10 mouse cellular contexts compared by ENCODE assay signal in genomic region chr10:47102551-47102950, GRCm38 (mm10).
DNase-seq lines count a peak whose midpoint lies in the region; ATAC-seq and TF ChIP-seq lines count a peak whose summit lies in the region.
"Had no signal": no experiment of that assay in that cellular context is flagged by ENCODE, and none has a peak within 500 bp of the region (broad histone marks: within the 10 kb centered on the region; RNA-seq: fewer than 3 reads in every experiment).

No protein-coding gene starts in this region.

- H3K4me2 ChIP-seq in midbrain, postnatal 0 days (ENCODE audit: low read depth, low read length, poor library complexity, severe bottlenecking) = no peak overlapping the region
- H3K4me2 ChIP-seq in midbrain, embryonic 11.5 days = no peak overlapping the region
- H3K4me2 ChIP-seq in intestine, embryonic 15.5 days (replicated peaks) = no peak overlapping the region
- H3K4me2 ChIP-seq: heart, embryonic 13.5 days had no signal

- H3K27me3 ChIP-seq in midbrain, postnatal 0 days (ENCODE audit: insufficient read depth, low read length) = no peaks in the 10 kb centered on the region
- no peaks in the 10 kb centered on the region for H3K27me3 ChIP-seq in midbrain, embryonic 11.5 days (ENCODE audit: control insufficient read depth, insufficient read depth, low read length)
- no peaks in the 10 kb centered on the region for H3K27me3 ChIP-seq in intestine, embryonic 15.5 days (replicated peaks)
- H3K27me3 ChIP-seq: heart, embryonic 13.5 days had no signal

- no peaks in the 10 kb centered on the region for H3K36me3 ChIP-seq in midbrain, postnatal 0 days (ENCODE audit: insufficient read depth, low read length)
- H3K36me3 ChIP-seq in midbrain, embryonic 11.5 days (ENCODE audit: control insufficient read depth, insufficient read depth, low read length) = no peaks in the 10 kb centered on the region
- no peaks in the 10 kb centered on the region for H3K36me3 ChIP-seq in intestine, embryonic 15.5 days
- H3K36me3 ChIP-seq: heart, embryonic 13.5 days had no signal

- no peaks in the 10 kb centered on the region for H3K4me1 ChIP-seq in midbrain, postnatal 0 days (ENCODE audit: insufficient read depth, low read length)
- H3K4me1 ChIP-seq in midbrain, embryonic 11.5 days (ENCODE audit: control insufficient read depth, insufficient read depth, low read length) = no peaks in the 10 kb centered on the region
- no peaks in the 10 kb centered on the region for H3K4me1 ChIP-seq in intestine, embryonic 15.5 days (replicated peaks)

- H3K9ac ChIP-seq in midbrain, postnatal 0 days (replicated peaks; ENCODE audit: low read length, poor library complexity, severe bottlenecking) = no peak overlapping the region
- no peak overlapping the region for H3K9ac ChIP-seq in midbrain, embryonic 11.5 days (ENCODE audit: low read length)
- no peak overlapping the region for H3K9ac ChIP-seq in intestine, embryonic 15.5 days
- H3K9ac ChIP-seq: heart, embryonic 13.5 days had no signal

- no peak overlapping the region for H3K4me3 ChIP-seq in midbrain, postnatal 0 days (ENCODE audit: low read depth, low read length)
- H3K4me3 ChIP-seq in midbrain, embryonic 11.5 days (ENCODE audit: low read depth, low read length) = no peak overlapping the region
- H3K4me3 ChIP-seq in intestine, embryonic 15.5 days (replicated peaks) = no peak overlapping the region
- H3K4me3 ChIP-seq: heart, embryonic 13.5 days had no signal

- peak; percentile 5 for DNase-seq in adrenal gland, adult 2 months
- no peak for DNase-seq in adrenal gland, adult 18-20 months (ENCODE audit: low spot score in 2 of 2)
- DNase-seq in midbrain, postnatal 0 days (ENCODE audit: low spot score) = peak; percentile 61
- no peak for DNase-seq in midbrain, embryonic 11.5 days (ENCODE audit: low spot score, missing footprints)
- peak; percentile 1 to 31 for DNase-seq in left cerebral cortex, adult 8-10 months (ENCODE audit: low spot score in 2 of 2)
- DNase-seq in skeletal muscle tissue, adult 2 months (ENCODE audit: low read depth, low spot score) = peak; percentile 1
- no peak for DNase-seq in ovary, postnatal 10 days (ENCODE audit: low spot score)
- DNase-seq: kidney, postnatal 25 days had no signal

- ATAC-seq in midbrain, postnatal 0 days (ENCODE audit: low FRiP score) = no peak
- ATAC-seq in midbrain, embryonic 11.5 days (ENCODE audit: low FRiP score) = no peak
- ATAC-seq in intestine, embryonic 15.5 days = no peak

- H3K9me3 ChIP-seq in midbrain, postnatal 0 days (ENCODE audit: low read length) = no peaks in the 10 kb centered on the region
- no peaks in the 10 kb centered on the region for H3K9me3 ChIP-seq in midbrain, embryonic 11.5 days (ENCODE audit: control insufficient read depth, low read length)
- H3K9me3 ChIP-seq in intestine, embryonic 15.5 days = no peaks in the 10 kb centered on the region
- H3K9me3 ChIP-seq: heart, embryonic 13.5 days had no signal

- WGBS in midbrain, postnatal 0 days = 20% methylated on average over 1 of the region's 1 CpGs
- WGBS in midbrain, embryonic 11.5 days = 50% methylated on average over 1 of the region's 1 CpGs
- 29% methylated on average over 1 of the region's 1 CpGs for WGBS in intestine, embryonic 15.5 days

- H3K27ac ChIP-seq in midbrain, postnatal 0 days (ENCODE audit: low read depth, low read length) = no peak overlapping the region
- no peak overlapping the region for H3K27ac ChIP-seq in midbrain, embryonic 11.5 days (ENCODE audit: low read depth, low read length)
- no peak overlapping the region for H3K27ac ChIP-seq in intestine, embryonic 15.5 days
- H3K27ac ChIP-seq: heart, embryonic 13.5 days had no signal

- TF ChIP-seq CTCF in midbrain, postnatal 0 days (IDR thresholded peaks at IDR 0.05) = no peak

Comparison
In these comparisons a context has a peak if more than half of its experiments do, and no peak if none do; other contexts are left out.
1. DNase-seq: peak in adrenal gland, adult 2 months (single experiment), midbrain, postnatal 0 days (single experiment), left cerebral cortex, adult 8-10 months (2 of 2) and skeletal muscle tissue, adult 2 months (single experiment); none in adrenal gland, adult 18-20 months (0 of 2), midbrain, embryonic 11.5 days (single experiment) and ovary, postnatal 10 days (single experiment).